Mouse (Mus musculus) MEL (cell line): ENCODE measurements around the gene Atp2c1. TPM values are rescaled to one million over a fixed set of nuclear protein-coding genes. Genes with fewer than 3 reads are reported as not detected.

Source experiments
- DNase-seq: peaks from one replicate; pipeline ENCODE4 v3.0.0; 2011; ENCODE audit warnings: low read depth, low spot score
- H3K27ac ChIP-seq: 2 replicates; pipeline ENCODE4 v1.5.1; 2012; ENCODE audit warnings: low read depth, mild to moderate bottlenecking, control low read depth, low read length, moderate library complexity; ENCODE audit not compliant: control insufficient read depth
- H3K27me3 ChIP-seq, 2 experiments: fragments of 150-350 bp in 1 of 2; sonication (generic) in 1 of 2; 2 replicates each; pipeline ENCODE4 v1.6.1; 2012; ENCODE audit warnings: low read length in 2 of 2, mild to moderate bottlenecking in 2 of 2, improper control_type of control experiment in 1 of 2, moderate library complexity in 1 of 2; ENCODE audit not compliant: insufficient read depth in 2 of 2, control insufficient read depth in 1 of 2
- H3K36me3 ChIP-seq, 2 experiments: 2 replicates each; pipeline ENCODE4 v1.6.1; 2012 to 2014; ENCODE audit warnings: low read length in 2 of 2, improper control_type of control experiment in 1 of 2, inconsistent platforms in 1 of 2, mild to moderate bottlenecking in 1 of 2; ENCODE audit not compliant: insufficient read depth in 2 of 2, control insufficient read depth in 1 of 2
- H3K4me1 ChIP-seq, 2 experiments: fragments of 150-350 bp in 1 of 2; sonication (generic) in 1 of 2; 2 replicates each; pipeline ENCODE4 v1.6.1; 2012; ENCODE audit warnings: low read length in 2 of 2, improper control_type of control experiment in 1 of 2, mild to moderate bottlenecking in 1 of 2; ENCODE audit not compliant: insufficient read depth in 2 of 2, control insufficient read depth in 1 of 2
- H3K4me3 ChIP-seq, 2 experiments: fragments of 150-350 bp in 1 of 2; sonication (generic) in 1 of 2; 2 replicates each; pipeline ENCODE4 v1.5.1; 2012; ENCODE audit warnings: low read depth in 2 of 2, low read length in 2 of 2, mild to moderate bottlenecking in 2 of 2, moderate library complexity in 2 of 2, control low read depth in 1 of 2, improper control_type of control experiment in 1 of 2; ENCODE audit not compliant: control insufficient read depth in 1 of 2, insufficient read depth in 1 of 2
- H3K79me2 ChIP-seq: 2 replicates; pipeline ENCODE4 v1.6.1; 2012; ENCODE audit warnings: mild to moderate bottlenecking, low read length, moderate library complexity; ENCODE audit not compliant: control insufficient read depth, poor library complexity, insufficient read depth
- H3K9ac ChIP-seq: 2 replicates; pipeline ENCODE4 v1.6.1; 2012; ENCODE audit warnings: low read depth, mild to moderate bottlenecking, control low read depth, low read length, moderate library complexity; ENCODE audit not compliant: control insufficient read depth, poor library complexity, severe bottlenecking
- H3K9me3 ChIP-seq: fragments of 150-350 bp; sonication (generic); replicated peaks from 2 replicates; pipeline ENCODE4 v1.6.1; 2012; ENCODE audit warnings: mild to moderate bottlenecking, low read length, improper control_type of control experiment, moderate library complexity; ENCODE audit not compliant: insufficient read depth
- BHLHE40 ChIP-seq: IDR thresholded peaks from 2 replicates; pipeline ENCODE4 v1.6.1; 2012; ENCODE audit warnings: low read depth, mild to moderate bottlenecking, inconsistent platforms, low read length, improper control_type of control experiment, borderline replicate concordance
- ETS1 ChIP-seq: IDR thresholded peaks from 2 replicates; pipeline ENCODE4 v1.6.1; 2012; ENCODE audit warnings: low read depth, mild to moderate bottlenecking, inconsistent platforms, low read length, improper control_type of control experiment, moderate library complexity
- GABPA ChIP-seq: IDR thresholded peaks from 2 replicates; pipeline ENCODE4 v1.6.1; 2012; ENCODE audit warnings: low read depth, mild to moderate bottlenecking, inconsistent platforms, low read length, improper control_type of control experiment, moderate library complexity
- HCFC1 ChIP-seq: IDR thresholded peaks from 2 replicates; pipeline ENCODE4 v1.6.1; 2012; ENCODE audit warnings: low read depth, mild to moderate bottlenecking, inconsistent platforms, low read length, improper control_type of control experiment, moderate library complexity
- MAFK ChIP-seq: IDR thresholded peaks from 2 replicates; pipeline ENCODE4 v1.6.1; 2011; ENCODE audit warnings: low read depth, mild to moderate bottlenecking, low read length, improper control_type of control experiment, borderline replicate concordance
- MAZ ChIP-seq: IDR thresholded peaks from 2 replicates; pipeline ENCODE4 v1.6.1; 2012; ENCODE audit warnings: low read depth, mild to moderate bottlenecking, inconsistent platforms, low read length, improper control_type of control experiment
- MXI1 ChIP-seq: IDR thresholded peaks from 2 replicates; pipeline ENCODE4 v1.6.1; 2011; ENCODE audit warnings: mild to moderate bottlenecking, low read depth, low read length, improper control_type of control experiment
- NELFE ChIP-seq: IDR thresholded peaks from 2 replicates; pipeline ENCODE4 v1.6.1; 2011; ENCODE audit warnings: low read depth, low read length, improper control_type of control experiment
- NRF1 ChIP-seq: IDR thresholded peaks from 2 replicates; pipeline ENCODE4 v1.6.1; 2014; ENCODE audit warnings: low read depth, mild to moderate bottlenecking, inconsistent platforms, low read length, improper control_type of control experiment, moderate library complexity; ENCODE audit not compliant: poor library complexity, insufficient read depth, severe bottlenecking
- POLR2A ChIP-seq, 2 experiments: IDR thresholded peaks; 2 replicates each; pipeline ENCODE4 v1.6.1; 2011 to 2012; ENCODE audit warnings: low read length in 2 of 2, mild to moderate bottlenecking in 2 of 2, control low read depth in 1 of 2, improper control_type of control experiment in 1 of 2, low read depth in 1 of 2, moderate library complexity in 1 of 2; ENCODE audit not compliant: control insufficient read depth in 1 of 2, insufficient read depth in 1 of 2, poor library complexity in 1 of 2
- RAD21 ChIP-seq: IDR thresholded peaks from 2 replicates; pipeline ENCODE4 v1.6.1; 2011; ENCODE audit warnings: mild to moderate bottlenecking, low read depth, low read length, improper control_type of control experiment
- RCOR1 ChIP-seq: IDR thresholded peaks from 2 replicates; pipeline ENCODE4 v1.6.1; 2012; ENCODE audit warnings: low read depth, mild to moderate bottlenecking, inconsistent platforms, low read length, improper control_type of control experiment
- SIN3A ChIP-seq: IDR thresholded peaks from 2 replicates; pipeline ENCODE4 v1.6.1; 2012; ENCODE audit warnings: low read length, improper control_type of control experiment, inconsistent platforms
- TCF12 ChIP-seq: IDR thresholded peaks from 2 replicates; pipeline ENCODE4 v1.6.1; 2014; ENCODE audit warnings: low read depth, mild to moderate bottlenecking, inconsistent platforms, low read length, improper control_type of control experiment, moderate library complexity
- ZC3H11A ChIP-seq: IDR thresholded peaks from 2 replicates; pipeline ENCODE4 v1.6.1; 2012; ENCODE audit warnings: low read depth, mild to moderate bottlenecking, inconsistent platforms, low read length, improper control_type of control experiment
- ZKSCAN1 ChIP-seq: IDR thresholded peaks from 2 replicates; pipeline ENCODE4 v1.6.1; 2012; ENCODE audit warnings: low read depth, mild to moderate bottlenecking, inconsistent platforms, low read length, improper control_type of control experiment, moderate library complexity
- ZMIZ1 ChIP-seq: IDR thresholded peaks from 2 replicates; pipeline ENCODE4 v1.6.1; 2012; ENCODE audit warnings: low read depth, mild to moderate bottlenecking, inconsistent platforms, low read length, improper control_type of control experiment, moderate library complexity
- polyA plus RNA-seq, 2 experiments: library from polyadenylated mRNA; stranded (reverse) in 1 of 2; unstranded in 1 of 2; fragments of >175 nt in 1 of 2; fragments of >200 nt in 1 of 2; gene quantifications; 2 replicates each; pipeline versions ENCODE4 v1.2.1 to v1.2.4; 2012; ENCODE audit warnings: low replicate concordance in 2 of 2, low read depth in 1 of 2; ENCODE audit not compliant: insufficient read length in 2 of 2, insufficient read depth in 1 of 2, missing spikeins in 1 of 2
- total RNA-seq: library from RNA; depleted of rRNA; stranded (reverse); fragments of 300-350 nt; gene quantifications from 2 replicates; pipeline ENCODE4 v1.2.3, GENCODE M21; 2012

Gene Atp2c1
- total and polyA plus RNA-seq, 3 experiments: 32.7 to 33.6 TPM; not detected in 1

GRCm38 (mm10) chr9:105494553-105495315, 32.4 kb downstream of the Atp2c1 start (continued):
- TF ChIP-seq NRF1 (peak; percentile 83), SIN3A (peak; percentile 42; the same call in 1 of the 2 replicates), MAZ (peak; percentile 70; the same call in 1 of the 2 replicates), NELFE (peak; percentile 76), BHLHE40 (no peak), MAFK (no peak), RCOR1 (no peak), ETS1 (no peak), ZC3H11A (no peak)

GRCm38 (mm10) chr9:105492744-105493143, 34.4 kb downstream of the Atp2c1 start:
- Histone ChIP-seq H3K27ac (no peak overlapping the region), H3K9ac (no peak overlapping the region), H3K4me1 (peaks cover 0 to 2% of the 10 kb centered on the region in 2 experiments; a peak in 1 of 4 replicates), H3K9me3 (no peaks in the 10 kb centered on the region), H3K27me3 (no peaks in the 10 kb centered on the region), H3K79me2 (peaks cover 14% of the 10 kb centered on the region), H3K36me3 (peaks cover 0 to 2% of the 10 kb centered on the region in 2 experiments; a peak in 1 of 4 replicates), H3K4me3 (no peak overlapping the region)
- TF ChIP-seq POLR2A (IDR thresholded peaks at IDR 0.05; ENCODE audit: control insufficient read depth in 1 of 2, insufficient read depth in 1 of 2, low read depth in 1 of 2, low read length in 2 of 2, poor library complexity in 1 of 2): no peak
- no peak for TF ChIP-seq ETS1
- no peak for TF ChIP-seq RAD21
- no peak for TF ChIP-seq MXI1
- no peak for TF ChIP-seq ZKSCAN1
- no peak for TF ChIP-seq ZMIZ1
- no peak for TF ChIP-seq RCOR1
- no peak for TF ChIP-seq TCF12
- no peak for DNase-seq

- TF ChIP-seq GABPA (no peak), HCFC1 (no peak)
Measured at GRCm38 (mm10) chr9:105488363-105488762, 38.8 kb downstream of the Atp2c1 start.

More at GRCm38 (mm10) chr9:105488363-105488762, 38.8 kb downstream of the Atp2c1 start:
- no peak for DNase-seq
- H3K4me3 ChIP-seq: no peak overlapping the region
- H3K9ac ChIP-seq: no peak overlapping the region
- peaks cover 6% of the 10 kb centered on the region; the same call in 1 of the 2 replicates for H3K79me2 ChIP-seq
- H3K27me3 ChIP-seq: no peaks in the 10 kb centered on the region
- no peaks in the 10 kb centered on the region for H3K9me3 ChIP-seq
- no peak overlapping the region for H3K27ac ChIP-seq
- peaks cover 0 to 10% of the 10 kb centered on the region in 2 experiments; a peak in 2 of 4 replicates for H3K36me3 ChIP-seq
- peaks cover 6 to 15% of the 10 kb centered on the region in 2 experiments for H3K4me1 ChIP-seq
